Mouse (Mus musculus): Measurements from ENCODE around the gene Eif2a.
"Not testable (repeated sequence)": the region's sequence is repeated elsewhere in the genome, so short reads cannot be mapped to it uniquely, and the experiment has no call there.

The Eif2a gene

DNA sequence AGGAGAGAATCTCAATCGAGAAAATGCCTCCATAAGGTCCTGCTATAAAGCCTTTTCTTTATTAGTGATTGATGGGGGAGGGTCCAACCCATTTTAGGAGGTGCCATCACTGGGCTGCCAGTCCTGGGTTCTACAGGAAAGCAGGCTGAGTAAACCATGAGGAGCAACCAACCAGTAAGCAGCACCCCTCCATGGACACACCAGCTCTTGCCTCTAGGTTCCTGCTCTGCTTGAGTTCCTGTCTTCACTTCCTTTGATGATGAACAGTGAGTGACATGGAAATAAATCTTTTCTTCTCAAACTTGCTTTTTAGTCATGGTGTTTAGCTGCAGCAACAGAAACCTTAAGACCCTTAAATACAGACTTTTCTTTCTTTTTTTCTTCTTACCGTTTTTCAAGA is 4.3 kb upstream of the Eif2a start:
- DNase-seq (ENCODE audit: low spot score), result no peak

DNA sequence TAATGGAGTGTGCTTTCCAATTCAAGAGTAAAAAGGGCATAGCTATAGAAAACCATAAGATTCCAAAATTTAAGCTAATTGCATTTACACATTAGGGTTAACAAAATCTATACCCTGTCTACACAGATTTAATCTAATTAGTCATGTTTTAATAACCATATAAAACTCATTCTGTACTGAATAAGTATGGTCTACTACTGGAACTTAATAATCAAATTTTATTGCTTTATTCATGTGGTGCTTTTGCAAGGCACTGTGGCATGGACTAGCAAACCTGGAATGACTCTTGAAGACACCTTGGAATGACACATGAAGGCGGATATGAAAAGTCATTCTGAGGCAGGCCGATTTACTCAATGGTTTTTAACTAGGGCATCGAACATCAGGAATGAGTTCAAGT is 2.2 kb upstream of the Eif2a start:
- no peak for DNase-seq (ENCODE audit: low spot score)

DNA sequence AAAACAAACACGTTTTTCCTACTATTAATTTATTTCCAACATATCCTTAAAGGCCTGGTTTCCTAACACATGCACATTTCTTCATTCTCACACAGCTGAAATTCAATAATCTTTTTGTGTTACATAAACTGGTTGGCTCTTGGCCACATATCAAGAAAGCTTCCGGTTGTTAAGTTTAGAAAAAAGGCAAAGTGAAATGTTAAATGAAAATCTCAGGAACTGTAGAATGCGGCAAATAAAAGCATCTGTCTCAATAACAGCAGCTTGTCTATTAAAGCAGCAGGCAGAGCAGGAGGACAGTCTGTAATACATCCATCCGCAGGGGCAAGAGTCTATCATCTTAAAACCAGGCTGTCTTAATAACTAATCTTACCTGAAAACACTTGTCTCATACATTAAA is 1.4 kb upstream of the Eif2a start:
- DNase-seq (ENCODE audit: low spot score), result no peak

DNA sequence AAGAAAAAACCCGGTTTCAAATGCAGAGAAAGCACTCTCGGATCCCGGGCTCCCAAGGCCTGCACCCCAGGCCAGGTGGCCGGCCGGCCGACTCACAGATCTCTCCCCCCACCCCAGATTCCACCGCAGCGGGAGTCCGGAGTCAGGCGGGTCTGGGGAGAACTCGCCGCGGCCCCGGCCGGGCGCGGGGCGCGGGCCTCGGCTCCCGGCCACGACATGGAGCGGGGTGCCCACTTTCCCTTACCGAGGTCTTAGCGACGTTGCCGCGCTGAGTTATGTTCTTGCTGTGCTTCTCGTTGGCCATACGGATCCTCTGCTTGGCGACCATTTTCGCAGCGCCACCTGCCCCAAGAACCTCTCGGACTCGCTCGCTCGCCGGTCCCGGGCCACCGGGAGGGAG is 455 bp upstream of the Eif2a start:
- peak; percentile 54 for DNase-seq (ENCODE audit: low spot score)

DNA sequence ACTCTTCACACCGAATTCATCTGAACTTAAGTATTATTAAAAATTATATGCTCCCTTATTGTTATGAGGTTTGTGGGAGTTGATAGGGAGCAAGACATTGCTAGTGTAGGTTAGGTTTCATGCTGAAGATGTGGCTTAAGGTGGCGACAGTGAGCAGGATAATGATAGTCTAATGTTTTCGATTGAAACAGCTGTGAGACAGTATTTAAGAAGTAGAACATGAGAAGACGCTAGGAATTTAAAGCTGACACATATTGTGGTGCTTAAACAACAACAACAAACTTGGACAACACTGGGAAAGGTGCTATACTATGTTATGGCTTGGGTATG is 752 bp downstream of the Eif2a start:
- DNase-seq (ENCODE audit: low spot score), result no peak

DNA sequence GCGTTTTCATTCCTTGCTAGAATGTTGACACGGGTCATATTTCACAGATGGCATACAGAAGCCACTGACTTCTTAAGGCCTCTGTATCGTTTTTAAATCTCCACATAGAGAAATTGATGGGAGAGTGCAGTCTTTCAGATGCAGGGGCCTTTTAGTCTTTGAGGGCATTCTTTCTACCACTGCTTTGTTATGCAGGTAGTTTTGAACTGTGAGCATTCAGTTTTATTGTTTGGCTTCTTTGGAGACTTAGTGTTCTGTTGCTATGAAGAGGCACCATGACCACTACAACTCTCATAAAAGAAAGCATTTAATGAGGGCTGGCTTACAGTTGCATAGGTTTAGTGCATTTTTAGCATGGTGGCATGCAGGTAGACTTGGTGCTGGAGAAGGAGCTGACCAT is 11.0 kb downstream of the Eif2a start:
- DNase-seq (ENCODE audit: low spot score), result no peak

DNA sequence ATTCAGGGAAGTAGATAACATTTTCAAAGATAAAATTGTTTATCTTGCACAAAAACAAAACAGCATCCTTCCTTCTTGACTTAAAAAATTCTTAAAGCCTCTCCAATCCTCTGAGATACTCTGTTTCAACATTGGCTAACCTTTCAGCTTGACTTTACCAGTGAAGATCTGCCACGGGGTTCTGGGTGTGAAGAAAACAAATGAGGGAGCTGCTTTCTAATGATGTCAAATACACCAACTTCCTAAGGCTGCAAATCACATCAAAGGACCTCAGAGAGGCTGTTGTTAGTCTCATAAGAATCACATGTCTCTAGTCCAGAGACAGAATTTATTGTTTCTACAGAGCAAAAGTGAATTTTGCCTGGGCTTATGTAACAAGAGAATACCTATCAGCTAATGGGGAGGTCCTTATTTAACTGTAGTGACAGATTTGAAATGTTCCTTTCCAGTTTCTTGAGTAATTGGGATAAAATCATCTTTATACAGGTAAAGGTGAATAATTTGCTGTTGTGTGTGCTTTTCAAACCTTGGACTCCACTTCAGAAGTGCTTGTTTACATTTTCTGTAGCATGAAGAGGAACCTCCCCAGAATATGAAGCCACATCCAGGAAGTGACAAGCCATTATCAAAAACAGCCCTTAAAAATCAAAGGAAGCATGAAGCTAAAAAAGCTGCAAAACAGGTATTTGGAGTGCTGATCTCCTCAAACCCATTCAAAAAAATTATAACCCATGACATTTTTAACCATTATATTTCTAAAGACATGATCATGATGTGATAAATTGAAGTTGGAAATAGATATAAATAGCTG is 26.6 kb downstream of the Eif2a start:
- no peak for DNase-seq (ENCODE audit: low spot score)

DNA sequence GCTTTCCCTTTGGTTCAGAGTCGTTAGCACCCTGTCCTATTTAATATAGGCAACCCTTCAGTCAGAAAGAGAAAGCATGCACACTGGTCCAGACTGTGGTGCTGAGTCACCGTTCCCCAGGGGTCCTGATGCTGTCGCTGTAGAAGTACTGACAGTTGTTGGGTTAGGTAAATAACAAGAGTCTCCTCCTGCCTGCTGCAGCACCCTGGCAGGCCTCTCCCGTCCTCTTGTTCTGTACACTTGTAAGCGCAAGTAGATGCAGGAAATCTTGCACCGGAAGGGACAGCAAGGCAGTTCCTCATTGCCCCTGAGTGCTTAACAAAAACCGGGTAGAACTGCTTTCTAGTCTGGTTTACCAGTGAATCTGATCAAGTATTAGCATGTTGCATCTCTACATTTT is 31.0 kb downstream of the Eif2a start:
- DNase-seq (ENCODE audit: low spot score), result no peak

DNA sequence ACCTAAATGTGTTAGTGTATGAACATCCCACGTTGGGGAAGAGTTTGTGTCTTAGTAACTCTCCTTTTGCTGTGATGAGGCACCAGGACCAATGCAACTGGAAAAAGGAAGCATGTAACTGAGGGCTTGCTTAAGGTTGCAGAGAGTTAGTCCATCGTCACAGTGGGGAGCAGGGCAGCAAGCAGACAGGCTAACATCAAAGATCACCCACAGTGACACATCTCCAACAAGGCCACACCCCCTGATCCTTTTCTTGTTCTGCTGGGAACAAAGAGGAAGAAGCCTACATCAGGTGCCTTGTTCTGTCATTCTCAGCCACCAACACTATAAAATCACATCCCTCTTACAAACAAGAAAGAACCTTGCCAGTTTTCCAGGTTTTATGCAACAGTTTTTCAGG is 34.3 kb downstream of the Eif2a start:
- DNase-seq (ENCODE audit: low spot score), result no peak

DNA sequence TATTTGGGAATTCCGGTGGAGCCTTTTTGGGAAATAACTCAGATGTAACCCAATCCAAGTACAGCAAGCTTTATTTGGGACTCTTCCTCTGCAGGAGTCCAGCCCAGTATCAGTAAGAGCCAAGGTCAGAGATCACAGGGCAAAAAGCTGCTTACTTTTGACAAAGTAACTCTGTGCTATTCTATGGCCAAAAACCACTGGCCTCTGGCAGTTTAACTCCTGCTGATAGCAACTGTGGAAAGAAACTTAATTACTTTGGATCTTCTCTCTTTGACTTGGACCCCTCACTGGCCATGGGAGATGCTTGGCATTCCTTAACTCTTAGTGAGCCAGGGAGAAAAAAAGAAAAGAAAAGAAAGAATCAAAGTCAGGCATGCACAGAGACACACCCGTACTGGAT is 35.8 kb downstream of the Eif2a start:
- peak; percentile 43 for DNase-seq (ENCODE audit: low spot score)

DNA sequence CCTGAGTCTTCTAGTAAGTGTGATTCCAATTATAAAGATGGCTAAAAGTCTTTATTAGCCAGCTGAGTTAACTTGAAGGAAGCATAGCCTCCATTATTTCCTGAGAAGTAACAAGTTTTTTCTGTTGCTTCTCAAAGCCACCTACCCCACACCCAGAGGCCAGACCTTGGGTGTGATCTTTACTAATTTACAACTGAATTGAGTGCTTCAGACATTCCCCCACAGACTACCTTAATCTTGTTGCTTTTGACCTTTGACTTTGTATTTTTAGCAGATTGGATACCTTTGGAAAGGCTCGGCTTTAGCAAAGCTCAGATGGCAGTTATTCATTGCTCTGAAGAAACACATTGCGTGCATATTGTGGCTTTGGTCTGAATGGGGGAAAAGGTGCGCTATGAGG is 45.2 kb downstream of the Eif2a start:
- DNase-seq (ENCODE audit: low spot score), result no peak

DNA sequence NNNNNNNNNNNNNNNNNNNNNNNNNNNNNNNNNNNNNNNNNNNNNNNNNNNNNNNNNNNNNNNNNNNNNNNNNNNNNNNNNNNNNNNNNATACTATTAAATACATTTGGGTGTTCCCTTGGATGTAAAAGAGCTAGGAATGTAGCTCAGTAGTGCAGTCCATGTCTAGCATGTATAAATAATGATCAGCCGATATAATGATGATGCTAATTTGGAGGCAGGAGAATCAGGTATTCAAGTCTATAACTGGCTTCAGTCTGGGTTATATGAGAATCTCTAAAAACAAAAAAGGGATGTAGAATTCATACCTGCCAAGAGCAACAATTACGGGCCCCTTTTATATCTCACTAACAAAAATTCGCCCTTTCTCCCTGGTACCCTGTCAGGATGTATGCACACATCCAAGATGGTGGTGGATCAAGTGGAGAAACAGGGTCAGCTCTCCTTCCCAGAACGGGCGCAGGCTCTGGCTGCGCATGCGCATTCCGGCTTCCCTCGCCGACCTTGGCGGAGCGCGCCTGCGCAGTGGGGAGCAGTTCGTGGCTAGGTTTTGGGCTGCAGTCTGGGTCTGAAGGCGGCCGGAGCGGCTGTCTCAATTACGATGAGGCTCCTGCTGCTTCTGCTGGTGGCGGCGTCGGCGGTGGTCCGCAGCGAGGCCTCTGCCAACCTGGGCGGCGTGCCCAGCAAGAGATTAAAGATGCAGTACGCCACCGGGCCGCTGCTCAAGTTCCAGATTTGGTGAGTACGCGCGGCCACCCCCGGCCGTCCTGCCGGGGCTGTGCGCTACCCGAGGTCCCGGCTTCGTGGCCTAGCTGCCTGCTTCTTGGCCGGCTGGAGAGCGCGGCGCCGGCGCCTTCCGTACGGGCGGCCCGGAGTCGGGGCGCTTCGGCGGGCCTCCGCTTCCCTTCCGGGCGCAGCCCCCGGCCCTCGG is 50.8 kb downstream of the Eif2a start, which contains the start of gene Selenot:
Selenot (plus strand) TSS at position 500 of the 930 bp plus-strand sequence.
- peak; percentile 94 for DNase-seq (ENCODE audit: low spot score)

DNA sequence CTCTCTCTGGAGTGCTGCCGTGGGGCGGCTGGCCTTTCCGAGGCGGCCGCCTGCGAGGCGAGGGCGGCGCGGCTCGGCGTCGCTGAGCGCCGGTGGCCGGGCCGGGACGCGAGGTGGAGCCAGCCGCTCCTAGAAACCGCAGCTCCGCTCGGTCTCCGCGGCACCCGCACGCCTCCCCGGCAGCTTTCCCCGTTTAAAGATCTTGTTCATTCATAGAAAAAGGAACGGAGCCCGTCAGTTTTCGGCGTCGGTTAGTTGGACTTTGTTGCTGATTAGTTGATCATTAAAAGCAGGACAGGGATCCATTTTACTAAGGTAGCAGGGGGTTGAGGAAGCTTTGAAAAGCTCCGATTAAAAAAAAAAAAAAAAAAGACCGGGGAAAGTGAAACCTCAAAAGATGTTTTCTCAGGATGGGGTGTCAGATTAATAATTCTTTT is 51.5 kb downstream of the Eif2a start:
- peak; percentile 61 for DNase-seq (ENCODE audit: low spot score)

DNA sequence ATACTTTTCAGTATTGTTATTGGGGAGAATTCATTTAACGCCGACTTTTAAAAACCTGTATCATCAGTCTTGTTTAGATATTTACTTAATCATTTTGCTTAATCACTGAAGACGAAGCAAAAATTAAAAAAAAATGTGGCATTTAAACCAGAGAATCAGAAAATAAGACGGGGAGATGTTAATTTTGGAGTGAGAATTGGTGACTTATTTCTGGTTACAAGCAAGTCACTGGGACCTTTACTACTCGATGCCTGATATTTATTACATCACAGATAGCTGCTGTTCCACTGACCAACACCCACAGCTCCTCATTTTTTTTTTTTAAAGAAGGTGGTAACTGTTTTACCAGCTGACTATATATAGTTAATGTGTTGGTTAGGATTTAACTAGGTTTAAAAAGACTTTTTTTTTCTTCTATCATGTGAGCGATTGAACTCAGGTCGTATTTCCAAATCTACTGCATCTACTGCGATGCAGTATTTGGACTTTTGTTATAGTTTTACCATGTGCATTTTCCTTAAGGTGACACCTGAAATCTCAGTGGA is 52.0 kb downstream of the Eif2a start:
- no peak for DNase-seq (ENCODE audit: low spot score)

DNA sequence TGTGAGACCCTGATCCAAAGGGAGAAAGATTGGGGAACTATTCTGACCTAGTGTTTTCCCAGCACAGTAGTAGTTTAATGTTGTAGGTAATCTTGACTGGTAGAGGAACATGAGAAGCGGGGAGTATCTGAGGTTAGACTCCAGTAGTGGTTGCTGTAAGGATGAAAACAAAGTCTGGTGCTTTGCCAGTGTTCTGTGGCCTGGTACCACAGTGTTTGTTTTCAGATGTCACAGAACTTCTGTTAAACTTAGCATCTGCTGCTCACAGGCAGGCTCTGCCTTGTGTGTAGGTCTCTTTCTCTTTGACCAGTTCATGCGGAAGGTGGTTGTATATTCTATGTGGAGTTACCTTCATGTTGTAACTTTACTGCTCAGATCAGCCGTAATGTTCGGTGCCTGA is 55.9 kb downstream of the Eif2a start:
- DNase-seq (ENCODE audit: low spot score), result no peak

DNA sequence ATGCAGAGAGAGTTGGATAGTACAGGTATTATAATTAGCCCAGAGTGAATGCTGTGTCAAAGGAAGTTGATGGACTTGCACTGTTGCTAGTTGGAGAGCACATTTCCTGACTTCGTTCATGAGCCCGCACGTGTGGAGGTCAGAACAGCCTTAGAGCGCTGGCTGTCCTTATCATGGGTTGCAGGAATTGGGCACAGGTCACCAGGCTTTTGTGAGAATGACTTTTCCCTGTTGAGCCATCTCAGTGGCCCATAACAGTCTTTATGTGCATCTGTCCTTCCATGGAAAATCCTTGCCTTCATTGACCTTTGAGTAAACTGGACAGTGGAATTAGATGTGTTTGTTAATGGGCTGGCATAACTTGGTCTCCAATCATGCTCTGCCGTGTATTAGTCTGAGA is 56.7 kb downstream of the Eif2a start:
- no peak for DNase-seq (ENCODE audit: low spot score)

DNA sequence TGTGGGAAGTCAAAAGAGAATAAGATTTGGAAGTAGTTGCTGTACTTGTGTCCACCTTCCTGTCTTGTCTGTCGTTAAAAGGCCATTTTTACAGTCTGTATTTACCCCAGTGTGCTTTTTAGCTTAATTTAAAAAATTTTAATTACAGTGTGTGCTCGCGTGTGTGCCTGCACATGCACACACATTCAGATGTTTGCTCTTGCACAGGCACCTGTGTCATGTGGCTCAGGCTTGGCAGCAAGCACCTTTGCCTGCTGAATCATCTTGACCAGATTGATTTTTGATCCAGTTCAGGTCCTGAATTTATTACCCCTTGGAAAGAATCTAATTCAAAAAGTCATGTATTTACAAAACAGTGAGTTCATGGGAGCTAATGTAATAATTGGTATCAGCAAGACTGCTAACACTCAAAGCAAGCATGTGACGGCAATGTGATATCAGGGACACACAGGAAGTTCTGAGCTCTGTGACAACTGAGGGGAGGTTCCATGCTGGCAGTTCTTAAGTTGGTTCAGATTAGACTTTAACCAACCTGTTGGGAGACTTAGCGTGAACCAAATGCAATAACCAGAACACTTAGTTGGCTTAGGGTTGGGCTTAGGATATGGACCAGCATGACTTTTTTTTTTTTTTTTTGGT is 57.3 kb downstream of the Eif2a start:
- DNase-seq (ENCODE audit: low spot score), result no peak

DNA sequence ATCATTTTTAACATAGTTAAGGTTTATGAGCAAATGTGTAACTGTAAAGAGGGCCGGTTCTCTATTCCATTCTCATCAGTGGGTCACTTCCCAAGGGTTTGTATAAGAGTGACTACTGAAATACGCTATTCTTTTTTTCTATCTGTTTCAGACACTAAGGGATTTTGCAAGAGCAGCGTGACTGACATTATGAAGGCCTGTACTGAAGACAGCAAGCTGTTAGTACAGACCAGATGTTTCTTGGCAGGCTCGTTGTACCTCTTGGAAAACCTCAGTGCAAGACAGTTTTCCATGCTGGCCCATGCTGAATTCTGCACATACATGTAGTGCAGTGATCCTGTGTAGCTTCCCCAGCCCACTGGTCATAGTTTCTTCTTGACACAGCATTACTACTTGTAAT is 64.9 kb downstream of the Eif2a start:
- not testable (repeated sequence) for DNase-seq (ENCODE audit: low spot score)

DNA sequence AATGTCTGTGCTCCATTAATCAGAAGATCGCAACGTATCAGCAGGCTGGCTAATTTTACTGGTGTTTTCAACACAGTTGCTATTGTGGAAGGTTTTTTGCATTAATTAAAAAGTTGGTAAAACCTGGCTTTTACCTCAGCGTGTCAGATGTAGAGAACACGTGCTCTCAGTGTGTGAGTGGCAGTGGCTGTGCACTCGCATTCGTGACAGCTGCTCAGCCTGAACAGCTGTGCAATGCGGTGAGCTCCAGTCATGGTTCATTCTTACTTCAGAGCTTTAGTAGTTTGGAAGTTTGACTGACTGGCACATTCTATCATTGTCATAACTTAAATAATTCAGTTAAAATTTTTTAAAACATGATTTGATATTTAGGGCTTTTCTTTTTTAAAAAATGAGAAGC is 67.0 kb downstream of the Eif2a start:
- DNase-seq (ENCODE audit: low spot score), result not testable (repeated sequence)

DNA sequence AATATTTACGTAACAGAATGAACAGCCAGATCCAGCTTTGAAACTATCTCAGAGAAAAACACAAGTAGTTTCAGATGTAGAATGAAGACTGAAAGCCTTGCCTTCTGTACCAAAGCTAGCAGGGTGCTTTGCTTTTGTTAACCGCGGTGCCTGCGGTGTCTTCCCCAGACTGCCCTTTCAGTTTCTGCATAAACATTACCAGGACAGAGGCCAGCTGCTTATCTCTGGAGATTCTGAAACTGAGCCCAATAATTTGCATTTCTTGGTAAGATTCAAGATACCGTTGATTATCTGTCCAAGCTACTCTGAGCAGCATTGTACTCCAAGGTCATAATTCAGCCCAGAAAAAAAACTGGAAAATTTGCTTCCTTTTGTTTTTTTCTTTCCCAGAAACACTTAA is 68.0 kb downstream of the Eif2a start:
- peak; percentile 14 for DNase-seq (ENCODE audit: low spot score)

Data from testis, postnatal 14 days (tissue).